Mouse (Mus musculus) ovary, postnatal 14 days (tissue): ENCODE data around the gene Znrd1.

Experiments used
- DNase-seq: peaks from one replicate; pipeline ENCODE4 v3.0.0; 2022; ENCODE audit warnings: low spot score

Gene Znrd1

DNA sequence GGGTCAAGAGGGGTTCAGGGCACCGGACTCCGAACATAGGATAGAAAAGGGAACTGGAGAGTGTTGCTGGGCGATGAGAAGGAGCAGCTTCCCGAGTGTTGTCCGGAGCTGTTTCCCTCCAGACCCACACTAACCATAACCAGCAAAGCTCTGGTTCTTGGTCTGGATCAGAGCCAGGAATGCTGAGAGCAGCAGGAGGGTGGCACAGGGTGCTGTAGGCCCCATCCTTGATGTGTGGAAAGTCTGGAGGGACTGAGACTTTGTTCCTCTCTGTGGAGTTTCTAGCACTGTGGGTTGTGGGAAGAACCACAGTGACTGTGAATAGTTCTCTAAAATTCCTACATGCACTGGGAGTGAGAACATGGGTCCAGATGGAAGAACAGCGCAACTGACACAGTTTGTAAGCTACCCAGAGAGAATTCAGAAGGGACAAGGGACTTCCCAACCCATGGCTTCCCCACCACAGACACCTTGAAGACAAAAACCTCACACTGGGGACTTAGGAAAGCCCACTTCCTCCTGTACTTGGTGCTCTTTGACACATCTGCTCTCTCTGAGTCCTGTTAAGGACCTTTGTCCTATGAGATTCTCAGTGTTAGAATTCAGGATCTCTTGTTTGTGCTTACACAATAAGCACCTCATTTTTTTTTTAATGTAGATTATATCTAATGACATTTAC, 13.0 kb upstream of the Znrd1 start:
- DNase-seq = no peak

GRCm38 (mm10) chr17:36970316-36970890, 12.0 kb upstream of the Znrd1 start:
- DNase-seq = no peak

DNA sequence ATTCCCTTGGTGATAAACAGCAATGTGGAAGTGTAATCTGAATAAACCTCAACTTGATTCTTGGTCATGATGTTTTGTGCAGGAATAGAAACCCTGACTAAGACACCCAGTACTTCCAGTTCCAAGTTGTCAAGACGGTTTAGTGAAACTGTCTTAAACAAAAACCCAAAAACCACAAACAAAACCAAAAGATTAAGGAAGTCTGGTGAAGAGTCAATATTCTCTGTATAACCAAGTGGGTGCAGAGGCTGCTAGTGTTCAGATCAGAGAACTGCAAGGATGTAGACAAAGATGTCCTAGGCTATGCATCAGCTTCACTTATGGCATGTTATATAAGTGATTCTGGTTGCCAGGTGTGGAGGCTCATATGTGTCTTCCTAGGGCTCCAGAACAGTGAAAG, 8.5 kb upstream of the Znrd1 start:
- no peak for DNase-seq

DNA sequence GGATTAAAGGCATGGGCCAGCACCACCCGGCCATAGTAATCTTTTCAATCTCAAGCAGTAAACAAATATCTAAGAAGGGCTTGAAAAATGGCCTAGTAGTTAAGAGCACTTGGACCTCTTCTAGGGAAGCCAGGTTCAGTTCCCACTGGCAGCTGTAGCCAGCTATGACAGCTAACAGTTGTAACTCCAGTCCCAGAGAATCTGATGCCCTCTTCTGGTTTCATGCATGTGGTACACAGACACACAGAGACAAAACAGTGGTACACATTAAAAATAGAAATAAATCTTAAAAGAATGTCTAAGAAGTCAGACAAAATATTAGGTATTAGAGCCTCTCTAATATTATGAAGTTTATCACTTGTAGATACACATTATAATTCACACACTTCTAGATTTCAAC, 2.8 kb upstream of the Znrd1 start:
- DNase-seq = no peak

GRCm38 (mm10) chr17:36958884-36959283, 525 bp upstream of the Znrd1 start:
- DNase-seq = no peak

- no peak for DNase-seq
Observed at GRCm38 (mm10) chr17:36953062-36953461, 5.3 kb downstream of the Znrd1 start.

GRCm38 (mm10) chr17:36952631-36953030, 5.7 kb downstream of the Znrd1 start:
- no peak for DNase-seq

- peak; percentile 91 for DNase-seq
Observed at GRCm38 (mm10) chr17:36950981-36951947, 7.1 kb downstream of the Znrd1 start, which contains the start of gene Ppp1r11. Gene Ppp1r11 (minus strand): TSS chr17:36951741.

DNA sequence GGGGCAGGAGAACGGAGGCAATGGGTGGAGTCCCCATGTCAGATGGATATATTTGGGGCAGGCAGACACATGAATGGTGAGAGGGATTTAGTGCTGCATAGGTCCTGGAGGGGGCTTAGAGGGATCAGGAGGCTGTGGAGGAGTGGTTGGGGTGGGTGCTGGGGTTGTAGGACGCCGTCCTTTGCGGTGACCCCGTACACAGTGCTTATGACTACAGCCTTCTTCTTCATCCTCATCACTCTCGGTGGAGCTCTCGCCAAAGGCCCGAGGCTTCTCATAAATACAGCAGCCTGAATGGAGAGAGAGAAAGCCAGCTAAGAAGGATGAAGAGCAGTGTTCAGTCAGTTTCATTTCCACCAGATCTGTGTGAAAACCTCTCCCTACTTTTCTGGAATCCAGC, 9.1 kb downstream of the Znrd1 start:
- no peak for DNase-seq

GRCm38 (mm10) chr17:36948286-36948685, 10.1 kb downstream of the Znrd1 start:
- DNase-seq = no peak

- DNase-seq = no peak
Observed at GRCm38 (mm10) chr17:36947051-36947819, 11.1 kb downstream of the Znrd1 start.

DNA sequence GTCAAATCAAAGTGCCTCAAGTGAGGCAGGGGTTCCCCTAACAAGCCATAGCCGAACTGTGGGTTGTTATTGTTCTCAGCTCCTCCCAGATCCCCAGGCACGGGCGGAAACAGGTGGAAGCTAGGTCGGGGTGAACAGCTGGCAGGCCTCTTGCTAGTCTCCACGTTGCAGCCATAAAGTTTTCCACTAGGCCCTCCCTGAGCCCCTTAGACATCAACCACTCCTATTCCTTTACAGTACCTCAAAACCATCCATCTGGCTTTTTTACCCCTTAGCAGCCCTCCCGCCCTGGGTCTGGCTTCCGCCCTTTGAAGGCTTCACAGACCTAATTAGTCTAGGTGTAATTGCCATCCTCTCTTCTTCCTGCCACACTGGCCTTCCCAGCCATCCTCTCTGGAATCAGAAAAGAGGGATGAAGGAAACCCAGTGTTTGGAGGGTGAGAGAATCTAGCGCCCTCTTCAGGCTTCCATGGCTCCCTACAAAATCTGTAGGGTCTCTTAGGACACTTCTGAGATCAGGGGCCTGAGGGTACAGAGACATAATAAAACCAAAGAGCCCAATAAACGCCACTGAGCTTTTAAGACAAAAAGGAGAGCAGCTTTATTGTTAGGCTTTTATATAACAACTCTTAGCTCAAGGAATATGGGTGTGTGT, 14.1 kb downstream of the Znrd1 start:
- no peak for DNase-seq

GRCm38 (mm10) chr17:36943691-36944090, 14.7 kb downstream of the Znrd1 start:
- DNase-seq = no peak

DNA sequence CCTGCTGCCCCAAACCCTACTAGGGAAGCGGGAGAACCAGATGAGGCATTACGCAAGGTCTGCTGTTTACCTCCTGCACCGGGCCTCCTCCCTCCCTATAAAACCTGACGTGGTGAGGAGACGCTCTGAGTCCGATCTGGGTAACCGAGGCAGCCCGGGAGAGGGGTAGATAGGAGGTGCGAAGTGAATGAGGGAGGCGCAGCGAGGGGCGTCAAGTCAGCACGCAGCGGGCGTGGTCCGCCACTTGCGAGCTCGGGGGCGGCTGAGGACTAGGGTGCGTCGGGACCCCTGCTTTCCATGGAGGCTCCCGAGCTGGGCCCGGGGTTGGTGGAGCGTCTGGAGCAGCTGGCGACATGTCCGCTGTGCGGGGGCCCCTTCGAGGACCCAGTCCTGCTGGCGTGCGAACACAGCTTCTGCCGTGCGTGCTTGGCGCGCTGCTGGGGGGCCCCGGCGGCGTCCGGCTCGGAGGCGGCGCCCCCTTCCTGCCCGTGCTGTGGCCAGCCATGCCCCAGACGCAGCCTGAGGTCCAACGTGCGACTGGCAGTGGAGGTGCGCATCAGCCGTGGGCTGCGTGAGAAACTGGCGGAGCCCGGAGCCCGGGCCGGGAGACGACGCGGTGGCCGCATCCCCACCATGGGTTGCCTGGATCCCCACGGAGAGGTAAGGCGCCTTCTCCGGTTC, 15.4 kb downstream of the Znrd1 start, which contains the start of gene Rnf39:
TSS of gene Rnf39 (plus strand) at position 128 of the 681 bp plus-strand sequence.
- no peak for DNase-seq

- DNase-seq = peak; percentile 47
Observed at GRCm38 (mm10) chr17:36942391-36942790, 16.0 kb downstream of the Znrd1 start.

DNA sequence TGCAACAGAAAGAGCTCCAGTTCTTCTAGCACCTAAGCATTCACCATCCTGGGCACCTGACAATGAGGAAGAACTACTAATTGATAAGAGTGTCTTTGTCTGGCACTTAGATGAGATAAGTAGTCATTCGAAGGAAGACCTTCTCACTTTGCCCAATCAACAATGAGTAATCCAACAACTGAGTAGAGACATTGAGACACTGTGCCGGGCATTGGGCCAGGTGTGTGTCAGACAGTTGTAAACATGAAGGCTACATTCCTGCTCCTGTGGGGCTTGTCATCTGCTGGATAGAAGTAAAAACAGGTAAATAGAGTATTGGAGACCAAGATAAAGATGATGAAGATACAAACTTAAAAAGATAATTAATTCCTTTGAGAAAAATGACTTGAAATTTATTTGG, 20.3 kb downstream of the Znrd1 start:
- no peak for DNase-seq

DNA sequence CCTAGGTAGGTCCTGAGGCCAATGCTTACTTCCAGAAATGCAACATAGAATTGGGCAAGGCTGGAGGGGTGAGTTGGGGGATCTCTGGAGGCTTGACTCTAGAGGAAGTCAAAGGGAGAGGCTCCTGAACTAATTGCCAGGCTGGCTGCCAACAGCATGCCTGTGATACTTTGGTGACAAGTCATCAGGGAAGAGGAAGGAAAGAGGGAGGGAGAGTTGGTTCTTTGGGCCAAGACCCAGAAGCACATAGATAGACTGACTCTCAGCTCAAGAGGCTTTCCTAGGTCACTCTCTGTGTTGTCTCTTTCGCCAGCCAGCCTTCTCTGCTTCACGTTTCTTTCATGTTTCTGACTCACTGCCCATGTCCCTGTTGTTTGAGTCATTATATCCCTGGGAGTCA, 26.6 kb downstream of the Znrd1 start:
- no peak for DNase-seq

DNA sequence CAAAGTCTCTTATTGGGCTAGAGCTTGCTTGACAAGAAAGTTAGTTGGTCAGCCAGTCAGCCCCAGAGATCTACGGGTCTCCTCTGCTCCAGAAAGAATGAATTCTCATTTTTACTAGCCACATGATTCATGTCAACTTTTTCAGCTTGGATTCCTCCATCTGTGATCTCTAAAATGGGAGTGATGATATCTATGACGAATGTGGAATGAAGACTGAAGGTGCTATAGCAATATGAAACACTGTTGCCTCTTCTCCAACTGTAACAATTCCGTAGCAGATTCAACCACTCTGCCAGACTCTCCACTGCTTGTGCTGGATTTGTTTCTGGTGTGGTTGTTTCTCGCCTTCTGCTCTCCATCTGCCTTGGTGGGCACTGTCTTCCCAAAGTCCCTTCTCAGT, 27.2 kb downstream of the Znrd1 start:
- no peak for DNase-seq

GRCm38 (mm10) chr17:36930233-36930632, 28.1 kb downstream of the Znrd1 start:
- DNase-seq = no peak

GRCm38 (mm10) chr17:36929236-36929932, 29.0 kb downstream of the Znrd1 start:
- DNase-seq = no peak
